Mouse (Mus musculus) thymus, adult 2 months (tissue): Measurements from ENCODE around the gene Olfr259.

Experiments used
- CTCF ChIP-seq: fragments of 200-500 bp; IDR thresholded peaks from 2 replicates; pipeline ENCODE4 v1.5.1; 2012; ENCODE audit warnings: mild to moderate bottlenecking, control low read depth, low read length, moderate library complexity, borderline replicate concordance; ENCODE audit not compliant: control insufficient read depth, poor library complexity, insufficient read depth; ENCODE audit errors: extremely low read depth
- POLR2A ChIP-seq: fragments of 200-500 bp; IDR thresholded peaks from 2 replicates; pipeline ENCODE4 v1.6.1; 2012; ENCODE audit warnings: mild to moderate bottlenecking, low read length, control low read depth, moderate library complexity; ENCODE audit not compliant: control insufficient read depth, poor library complexity, insufficient read depth; ENCODE audit errors: extremely low read depth

GRCm38 (mm10) chr2:87114467-87114866 is at the start of gene Olfr259:
- no peak for TF ChIP-seq POLR2A
- TF ChIP-seq CTCF: no peak
